Mouse (Mus musculus): ENCODE results near the gene Prr23a2. TPM values are rescaled to one million over a fixed set of nuclear protein-coding genes. Genes with fewer than 3 reads are reported as not detected.
A peak's percentile ranks its signal among the peaks of the same experiment; 100 is the strongest.

Prr23a2 gene
- polyA plus RNA-seq, 1 experiment from 2014 or later, result not detected

GRCm38 (mm10) chr9:98863463-98863862 lies 7.2 kb downstream of the Prr23a2 start:
- Histone ChIP-seq H3K4me3 (no peak overlapping the region), H3K9ac (no peak overlapping the region), H3K4me2 (replicated peaks) (no peak overlapping the region), H3K36me3 (no peaks in the 10 kb centered on the region), H3K4me1 (no peaks in the 10 kb centered on the region), H3K27ac (no peak overlapping the region), H3K9me3 (0 out of 2 replicates have a peak, but pooled peaks cover 4% of the 10 kb centered on the region), H3K27me3 (peaks cover 18% of the 10 kb centered on the region)
- 68% methylated on average over 3 of the region's 3 CpGs for WGBS
- ATAC-seq (ENCODE audit: low FRiP score, low read depth), result no peak

GRCm38 (mm10) chr9:98864571-98864970 lies 8.3 kb downstream of the Prr23a2 start, which contains the start of gene Prr23a3:
Gene Prr23a3, plus strand, starts transcription at chr9:98864767.
- Histone ChIP-seq H3K27ac (no peak within 1 kb of the TSS), H3K36me3 (no peaks in the 10 kb centered on the region), H3K4me3 (peak within 1 kb of the TSS; percentile 7; the same call in 1 of the 2 replicates), H3K9ac (no peak within 1 kb of the TSS), H3K9me3 (0 out of 2 replicates have a peak, but pooled peaks cover 4% of the 10 kb centered on the region), H3K4me1 (no peaks in the 10 kb centered on the region), H3K27me3 (peaks cover 18% of the 10 kb centered on the region), H3K4me2 (replicated peaks) (peak within 1 kb of the TSS; percentile 31; the same call in 1 of the 2 replicates)
- 48% methylated on average over 22 of the region's 22 CpGs for WGBS
- ATAC-seq (ENCODE audit: low FRiP score, low read depth), result no peak

- H3K36me3 ChIP-seq, result no peaks in the 10 kb centered on the region
- H3K9ac ChIP-seq, result no peak overlapping the region
- no peak overlapping the region for H3K4me3 ChIP-seq
- no peaks in the 10 kb centered on the region for H3K27me3 ChIP-seq
- H3K27ac ChIP-seq, result no peak overlapping the region
- no peak for ATAC-seq (ENCODE audit: low FRiP score, low read depth)
- H3K4me2 ChIP-seq (replicated peaks), result no peak overlapping the region
- no peaks in the 10 kb centered on the region for H3K4me1 ChIP-seq
- WGBS, result 68% methylated on average over 1 of the region's 1 CpGs
- H3K9me3 ChIP-seq, result peaks cover 14% of the 10 kb centered on the region
Observed at GRCm38 (mm10) chr9:98901486-98901885, 45.2 kb downstream of the Prr23a2 start.

- H3K4me2 ChIP-seq (replicated peaks), result no peak within 1 kb of the TSS
- H3K27me3 ChIP-seq, result no peaks in the 10 kb centered on the region
- no peaks in the 10 kb centered on the region for H3K36me3 ChIP-seq
- peaks cover under 1% of the 10 kb centered on the region; the same call in 1 of the 2 replicates for H3K9me3 ChIP-seq
- no peaks in the 10 kb centered on the region for H3K4me1 ChIP-seq
- no peak within 1 kb of the TSS for H3K9ac ChIP-seq
- no peak within 1 kb of the TSS for H3K27ac ChIP-seq
- 92% methylated on average over 2 of the region's 2 CpGs for WGBS
- no peak for ATAC-seq (ENCODE audit: low FRiP score, low read depth)
- no peak within 1 kb of the TSS for H3K4me3 ChIP-seq
Observed at GRCm38 (mm10) chr9:98902819-98903218, 46.5 kb downstream of the Prr23a2 start, which contains the start of gene 7420426K07Rik. Gene 7420426K07Rik, plus strand, starts transcription at chr9:98903119.

Other genes starting within 250 kb of the Prr23a2 start
- gene Prr23a1, start 14.0 kb upstream of the Prr23a2 start, polyA plus RNA-seq (2015; fragmentation: Nextera tagmentation; extraction: Ambion mirVana), result not detected in 2 replicates
- gene Prr23a3, start 8.3 kb downstream of the Prr23a2 start, polyA plus RNA-seq (2015; fragmentation: Nextera tagmentation; extraction: Ambion mirVana), result 0.08 TPM in 1 of 2 replicates, not detected in the other
- gene 7420426K07Rik, start 46.6 kb downstream of the Prr23a2 start, polyA plus RNA-seq (2015; fragmentation: Nextera tagmentation; extraction: Ambion mirVana), result not detected in 2 replicates
- gene Foxl2, start 98.8 kb downstream of the Prr23a2 start, polyA plus RNA-seq (2015; fragmentation: Nextera tagmentation; extraction: Ambion mirVana), result not detected in 2 replicates
- 44.2 and 44.4 TPM in 2 replicates for gene Faim, start 129.9 kb downstream of the Prr23a2 start, polyA plus RNA-seq (2015; fragmentation: Nextera tagmentation; extraction: Ambion mirVana)
- 0.11 TPM in 1 of 2 replicates, not detected in the other for gene Gm1123, start 179.2 kb downstream of the Prr23a2 start, polyA plus RNA-seq (2015; fragmentation: Nextera tagmentation; extraction: Ambion mirVana)

Measured in limb, embryonic 13.5 days (tissue).